Mouse (Mus musculus) mouse trophoblast stem cell (cell line): ENCODE results near the gene Zkscan7.

ENCODE experiments used
- in situ Hi-C, 2 experiments: fragments of 300-500 bp; cut with MseI, MboI; formaldehyde crosslinking; loops; 2 replicates in 1 of 2; 3 replicates in 1 of 2; pipeline ENCODE4 v1.15.1; 2025

Zkscan7 gene

DNA sequence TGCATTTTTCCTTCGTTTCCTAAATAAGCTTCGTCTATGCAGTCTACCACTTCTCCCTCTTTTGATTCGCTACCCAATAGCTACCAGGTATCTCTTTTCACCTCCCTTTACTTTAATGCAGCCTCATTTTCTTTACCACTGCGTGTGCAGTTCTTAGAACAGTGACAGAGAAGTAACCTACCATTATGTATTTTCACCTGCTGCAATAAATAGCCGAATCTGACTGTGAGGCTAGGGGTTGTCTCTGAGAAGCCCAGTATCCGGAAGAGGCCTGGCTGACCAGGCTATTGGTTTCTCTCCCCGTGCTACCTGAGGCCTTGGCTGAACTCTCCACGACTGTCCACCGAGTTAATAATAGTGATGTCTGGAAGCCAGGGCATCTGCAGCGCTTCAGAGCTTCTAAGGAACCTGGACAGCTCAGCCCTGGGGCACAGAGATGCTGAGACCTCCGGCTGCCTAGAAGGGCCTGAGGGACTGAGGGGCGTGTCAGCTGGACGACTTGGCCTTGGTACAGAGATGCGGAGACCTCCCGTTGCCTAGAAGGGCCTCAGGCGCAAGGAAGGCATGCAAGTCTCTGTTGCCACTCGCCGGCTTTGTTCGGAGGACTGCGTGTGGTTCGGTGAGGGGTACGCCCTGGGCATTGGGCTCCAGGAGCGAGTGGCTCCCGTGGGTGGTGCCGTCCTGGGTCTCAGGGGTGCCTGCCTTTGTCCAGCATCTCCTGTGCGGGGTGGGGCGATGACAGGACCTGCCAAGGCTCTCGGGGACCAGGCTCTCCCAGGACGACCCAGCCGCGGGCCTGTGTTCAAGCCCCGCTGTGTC lies 17.4 kb downstream of the Zkscan7 start:
- in situ Hi-C loops: no loop called here

DNA sequence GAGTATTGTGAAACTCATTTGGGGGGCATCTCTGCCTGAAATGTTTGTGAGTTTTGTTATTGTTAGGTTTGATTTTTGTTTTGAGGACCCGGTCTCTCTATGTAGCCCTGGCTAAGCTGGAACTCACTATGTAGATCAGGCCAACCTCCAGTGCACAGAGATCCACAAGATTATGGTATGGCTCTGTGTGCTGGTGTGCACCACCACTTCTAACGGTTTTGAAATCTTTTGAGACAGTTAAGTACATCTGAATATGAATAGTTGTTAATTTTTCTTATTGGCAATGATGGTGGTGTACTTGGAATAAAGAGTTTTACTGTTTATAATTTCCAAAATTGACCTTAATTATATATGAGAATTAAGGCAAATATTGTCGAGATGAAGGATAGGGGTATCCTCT lies 37.0 kb downstream of the Zkscan7 start:
- in situ Hi-C loops: no loop called here

DNA sequence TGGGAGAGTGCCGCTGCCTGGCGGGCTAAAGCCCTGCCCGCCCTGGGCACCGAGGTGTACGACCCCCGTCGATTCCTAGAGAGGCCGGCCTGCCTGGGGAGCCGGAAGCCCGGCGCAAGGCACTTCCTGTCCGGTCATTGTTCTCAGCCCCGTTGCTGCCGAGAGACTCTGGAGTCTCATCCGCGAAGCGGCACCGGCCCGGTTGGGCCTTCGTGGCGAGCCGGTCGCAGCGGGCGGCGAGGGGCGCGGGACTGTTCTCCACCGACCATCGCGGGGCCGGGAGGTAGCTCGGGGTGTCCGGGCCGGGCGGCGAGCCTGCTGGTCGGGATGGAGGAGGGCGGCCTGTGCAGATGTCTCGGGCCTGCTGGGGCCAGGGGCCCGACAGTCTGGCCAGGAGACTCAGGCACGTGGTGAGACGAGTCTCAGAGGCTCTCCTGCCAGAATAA lies 37.5 kb downstream of the Zkscan7 start, which contains the start of gene Zfp105:
TSS of gene Zfp105 (plus strand) at position 137 of the 446 bp plus-strand sequence.
- in situ Hi-C loops: no loop called here

DNA sequence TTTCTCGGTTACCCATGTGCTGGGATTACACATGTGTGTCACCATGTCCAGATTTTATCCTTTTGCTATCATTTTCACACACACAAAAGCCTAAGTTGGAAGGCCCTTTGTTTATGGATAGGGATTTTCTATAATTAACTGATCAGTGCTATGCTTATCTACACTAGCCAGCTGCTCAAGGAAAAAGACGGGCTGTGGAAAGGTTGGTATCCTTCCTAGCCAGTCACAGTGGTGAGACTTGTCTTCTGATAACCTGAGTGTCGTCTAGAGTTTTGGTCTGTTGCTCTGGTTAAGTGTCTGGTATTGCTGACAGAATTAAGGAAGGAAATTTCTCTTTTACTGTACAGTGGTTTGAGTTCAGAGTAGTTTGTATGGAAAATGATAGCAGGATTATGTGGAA lies 43.4 kb downstream of the Zkscan7 start:
- in situ Hi-C loops: no loop called here
